Mouse (Mus musculus): ENCODE measurements around the gene Osbpl5.

GRCm38 (mm10) chr7:143783378-143783995 is 26.7 kb upstream of the Osbpl5 start:
- TF ChIP-seq FLI1 (IDR thresholded peaks at IDR 0.05; ENCODE audit: low read length) (no peak), GATA1 (IDR thresholded peaks at IDR 0.05; ENCODE audit: borderline replicate concordance, low read length) (no peak)

Data from megakaryocyte, embryonic 14.5 days (primary cell).